Mouse (Mus musculus): ENCODE data around the gene Cd36. TPM values are rescaled to one million over a fixed set of nuclear protein-coding genes. Genes with fewer than 3 reads are reported as not detected.

Cd36 gene
- polyA plus RNA-seq (2017; shearing (Covaris generic)) = 0.21 TPM

DNA sequence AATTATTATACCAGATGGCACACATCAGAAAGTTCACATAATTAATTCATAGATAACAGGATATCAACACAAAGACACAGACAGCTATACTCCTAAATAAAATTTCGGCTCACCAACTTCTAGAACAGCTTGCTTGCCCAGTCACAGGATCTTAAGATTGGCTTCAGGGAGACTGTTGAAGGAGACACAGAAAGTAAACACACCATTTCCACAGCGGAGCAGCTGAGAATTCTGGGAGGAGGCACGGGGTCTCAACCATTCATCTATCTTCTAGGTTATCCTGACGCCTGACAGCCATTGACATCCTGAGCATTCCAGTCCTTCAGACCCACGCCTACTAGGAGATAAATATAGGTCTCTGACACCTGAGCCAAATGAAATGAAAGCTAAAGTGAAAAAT, at the start of gene Cd36:
Gene Cd36 (minus strand): TSS at position 204 of the 400 bp plus-strand sequence.

Other genes with a start within 250 kb of the Cd36 start
- gene Gnat3, start 73.7 kb upstream of the Cd36 start, polyA plus RNA-seq (2017; shearing (Covaris generic)) = not detected

Data from CD4-positive, CD25-positive, alpha-beta regulatory T cell, adult 9 weeks (primary cell).